Mouse (Mus musculus) midbrain, embryonic 16.5 days (tissue): ENCODE results near the gene Ryr2. TPM values are rescaled to one million over a fixed set of nuclear protein-coding genes. Genes with fewer than 3 reads are reported as not detected.
"Not testable (repeated sequence)": the region's sequence is repeated elsewhere in the genome, so short reads cannot be mapped to it uniquely, and the experiment has no call there.

Experiments
- ATAC-seq: fragments of 200-750 bp; cut with Nextera tagmentation; 2 replicates; pipeline ENCODE4 v1.8.0; 2017; ENCODE audit warnings: moderate TSS enrichment
- H3K27ac ChIP-seq: fragments of 300-500 bp; sonication (generic); 2 replicates; pipeline ENCODE4 v1.5.1; 2014; ENCODE audit warnings: mild to moderate bottlenecking, low read length, mixed read lengths
- H3K27me3 ChIP-seq: fragments of 300-500 bp; sonication (generic); 2 replicates; pipeline ENCODE4 v1.6.1; 2014; ENCODE audit warnings: low read depth, low read length, mixed read lengths; ENCODE audit not compliant: control insufficient read depth, insufficient read depth
- H3K36me3 ChIP-seq: fragments of 300-500 bp; sonication (generic); 2 replicates; pipeline ENCODE4 v1.6.1; 2014; ENCODE audit warnings: mild to moderate bottlenecking, low read length, moderate library complexity, mixed read lengths; ENCODE audit not compliant: control insufficient read depth, insufficient read depth
- H3K4me1 ChIP-seq: fragments of 300-500 bp; sonication (generic); 2 replicates; pipeline ENCODE4 v1.6.1; 2014; ENCODE audit warnings: mild to moderate bottlenecking, low read length, mixed read lengths; ENCODE audit not compliant: control insufficient read depth, insufficient read depth
- H3K4me2 ChIP-seq: fragments of 300-500 bp; sonication (generic); 2 replicates; pipeline ENCODE4 v1.6.1; 2014; ENCODE audit warnings: mild to moderate bottlenecking, low read length, mixed read lengths
- H3K4me3 ChIP-seq: fragments of 300-500 bp; sonication (generic); 2 replicates; pipeline ENCODE4 v1.5.1; 2014; ENCODE audit warnings: low read depth, mild to moderate bottlenecking, low read length, moderate library complexity, mixed read lengths
- H3K9ac ChIP-seq: fragments of 300-500 bp; sonication (generic); 2 replicates; pipeline ENCODE4 v1.6.1; 2014; ENCODE audit warnings: low read depth, low read length, mixed read lengths
- H3K9me3 ChIP-seq: fragments of 300-500 bp; sonication (generic); replicated peaks from 2 replicates; pipeline ENCODE4 v1.6.1; 2014; ENCODE audit warnings: mild to moderate bottlenecking, low read length, mixed read lengths; ENCODE audit not compliant: control insufficient read depth, poor library complexity, severe bottlenecking
- WGBS: fragments of 180-500 bp; shearing (Covaris S2); extraction: QIAGEN DNeasy Blood & Tissue Kit; methylation state at CpG from one replicate; pipeline ENCODE4 v1.1.7; 2014; 5-methylcytosine and 5-hydroxymethylcytosine counted together
- polyA plus RNA-seq: library from polyadenylated mRNA; unstranded; fragments of >200 nt; fragmentation: Nextera tagmentation; extraction: Ambion mirVana; gene quantifications from 2 replicates; pipeline ENCODE4 v1.2.1, GENCODE M21; 2015

Gene Ryr2
- polyA plus RNA-seq, 1 experiment from 2014 or later: 3.5 TPM

GRCm38 (mm10) chr13:11958854-11959253, 147.9 kb downstream of the Ryr2 start:
- H3K4me3 ChIP-seq: no peak overlapping the region
- H3K27me3 ChIP-seq: no peaks in the 10 kb centered on the region
- H3K9ac ChIP-seq: no peak overlapping the region
- no peaks in the 10 kb centered on the region for H3K36me3 ChIP-seq
- 82% methylated on average over 3 of the region's 3 CpGs for WGBS
- H3K27ac ChIP-seq: no peak overlapping the region
- H3K4me2 ChIP-seq: no peak overlapping the region
- H3K4me1 ChIP-seq: no peaks in the 10 kb centered on the region
- H3K9me3 ChIP-seq: no peaks in the 10 kb centered on the region
- ATAC-seq: no peak

- no peak for ATAC-seq
- 79% methylated on average over 4 of the region's 4 CpGs for WGBS
- no peaks in the 10 kb centered on the region for H3K27me3 ChIP-seq
Measured at GRCm38 (mm10) chr13:11958271-11958670, 148.5 kb downstream of the Ryr2 start.

GRCm38 (mm10) chr13:11951951-11952350, 154.8 kb downstream of the Ryr2 start:
- H3K4me2 ChIP-seq: no peak overlapping the region
- no peak overlapping the region for H3K9ac ChIP-seq
- H3K4me3 ChIP-seq: no peak overlapping the region
- H3K4me1 ChIP-seq: no peaks in the 10 kb centered on the region
- no peak for ATAC-seq
- H3K27ac ChIP-seq: no peak overlapping the region
- 69% methylated on average over 3 of the region's 3 CpGs for WGBS
- H3K9me3 ChIP-seq: no peaks in the 10 kb centered on the region
- no peaks in the 10 kb centered on the region for H3K36me3 ChIP-seq
- H3K27me3 ChIP-seq: no peaks in the 10 kb centered on the region

More at GRCm38 (mm10) chr13:11958271-11958670, 148.5 kb downstream of the Ryr2 start:
- Histone ChIP-seq H3K4me3 (no peak overlapping the region), H3K9ac (no peak overlapping the region), H3K27ac (no peak overlapping the region), H3K4me1 (no peaks in the 10 kb centered on the region), H3K36me3 (no peaks in the 10 kb centered on the region), H3K4me2 (no peak overlapping the region), H3K9me3 (no peaks in the 10 kb centered on the region)

GRCm38 (mm10) chr13:11945740-11946139, 161.0 kb downstream of the Ryr2 start:
- Histone ChIP-seq H3K4me2 (no peak overlapping the region), H3K9ac (no peak overlapping the region), H3K36me3 (no peaks in the 10 kb centered on the region), H3K9me3 (no peaks in the 10 kb centered on the region), H3K4me1 (no peaks in the 10 kb centered on the region), H3K27ac (no peak overlapping the region), H3K27me3 (no peaks in the 10 kb centered on the region), H3K4me3 (no peak overlapping the region)
- no peak for ATAC-seq
- 100% methylated on average over 2 of the region's 2 CpGs for WGBS

- no peak overlapping the region for H3K4me3 ChIP-seq
- H3K4me1 ChIP-seq: no peaks in the 10 kb centered on the region
- WGBS: 89% methylated on average over 4 of the region's 4 CpGs
- H3K27ac ChIP-seq: no peak overlapping the region
- no peaks in the 10 kb centered on the region for H3K27me3 ChIP-seq
- H3K4me2 ChIP-seq: no peak overlapping the region
- H3K36me3 ChIP-seq: no peaks in the 10 kb centered on the region
- ATAC-seq: no peak
- H3K9ac ChIP-seq: no peak overlapping the region
- no peaks in the 10 kb centered on the region for H3K9me3 ChIP-seq
Measured at GRCm38 (mm10) chr13:11941724-11942123, 165.0 kb downstream of the Ryr2 start.

GRCm38 (mm10) chr13:11934297-11935060, 172.3 kb downstream of the Ryr2 start:
- H3K4me1 ChIP-seq, H3K27me3 ChIP-seq, H3K27ac ChIP-seq, ATAC-seq, H3K4me2 ChIP-seq, H3K9ac ChIP-seq, H3K9me3 ChIP-seq, H3K4me3 ChIP-seq, H3K36me3 ChIP-seq: not testable (repeated sequence)
- 59% methylated on average over 3 of the region's 3 CpGs for WGBS

GRCm38 (mm10) chr13:11933334-11933733, 173.4 kb downstream of the Ryr2 start:
- no peak for ATAC-seq

GRCm38 (mm10) chr13:11928709-11929108, 178.0 kb downstream of the Ryr2 start:
- no peaks in the 10 kb centered on the region for H3K27me3 ChIP-seq
- 90% methylated on average over 3 of the region's 3 CpGs for WGBS
- H3K9ac ChIP-seq: no peak overlapping the region
- H3K27ac ChIP-seq: no peak overlapping the region
- H3K4me1 ChIP-seq: 0 out of 2 replicates have a peak, but pooled peaks cover 2% of the 10 kb centered on the region
- no peak overlapping the region for H3K4me3 ChIP-seq
- H3K9me3 ChIP-seq: no peaks in the 10 kb centered on the region
- H3K4me2 ChIP-seq: no peak overlapping the region
- no peak for ATAC-seq
- H3K36me3 ChIP-seq: no peaks in the 10 kb centered on the region

More at GRCm38 (mm10) chr13:11933334-11933733, 173.4 kb downstream of the Ryr2 start:
- Histone ChIP-seq H3K9me3 (no peaks in the 10 kb centered on the region), H3K4me2 (no peak overlapping the region), H3K4me1 (no peaks in the 10 kb centered on the region), H3K36me3 (no peaks in the 10 kb centered on the region), H3K27me3 (no peaks in the 10 kb centered on the region), H3K4me3 (no peak overlapping the region), H3K27ac (no peak overlapping the region), H3K9ac (no peak overlapping the region)

- no peak for ATAC-seq
- WGBS: 89% methylated on average over 4 of the region's 4 CpGs
Measured at GRCm38 (mm10) chr13:11927727-11928126, 179.0 kb downstream of the Ryr2 start.

More at GRCm38 (mm10) chr13:11927727-11928126, 179.0 kb downstream of the Ryr2 start:
- H3K4me3 ChIP-seq: no peak overlapping the region
- 0 out of 2 replicates have a peak, but pooled peaks cover 2% of the 10 kb centered on the region for H3K4me1 ChIP-seq
- no peaks in the 10 kb centered on the region for H3K36me3 ChIP-seq
- H3K27ac ChIP-seq: no peak overlapping the region
- H3K9me3 ChIP-seq: no peaks in the 10 kb centered on the region
- H3K4me2 ChIP-seq: no peak overlapping the region
- H3K27me3 ChIP-seq: no peaks in the 10 kb centered on the region
- H3K9ac ChIP-seq: no peak overlapping the region
